Mouse (Mus musculus) adrenal gland, adult 18-20 months (tissue): ENCODE data around the gene Nktr. TPM values are rescaled to one million over a fixed set of nuclear protein-coding genes. Genes with fewer than 3 reads are reported as not detected.

Source experiments
- DNase-seq, 2 experiments: peaks; one replicate each; pipeline ENCODE4 v3.0.0; 2021 to 2022; ENCODE audit warnings: low spot score in 2 of 2
- total RNA-seq, 2 experiments: library from RNA; stranded (reverse); gene quantifications; 1 replicate in 1 of 2; 2 replicates in 1 of 2; pipeline ENCODE4 v1.2.3; 2021

Gene Nktr
- total RNA-seq, 2 experiments from 2014 or later: 61.9 to 62.7 TPM

- no peak for DNase-seq
These were observed 12.8 kb upstream of the Nktr start for GRCm38 (mm10) chr9:121706029-121706675.

GRCm38 (mm10) chr9:121707801-121708200 is 11.2 kb upstream of the Nktr start:
- DNase-seq: no peak

- DNase-seq: no peak
These were observed 10.2 kb upstream of the Nktr start for GRCm38 (mm10) chr9:121708506-121709486.

GRCm38 (mm10) chr9:121709898-121710583 is 8.9 kb upstream of the Nktr start, which contains the start of gene Ss18l2:
Ss18l2 (plus strand) TSS chr9:121710329.
- peak; percentile 92 to 96 for DNase-seq

- DNase-seq: no peak
These were observed 8.4 kb upstream of the Nktr start for GRCm38 (mm10) chr9:121710584-121710975.

- DNase-seq: no peak
These were observed 1.9 kb upstream of the Nktr start for GRCm38 (mm10) chr9:121717048-121717447.

GRCm38 (mm10) chr9:121718070-121718705 is 781 bp upstream of the Nktr start:
- no peak for DNase-seq

GRCm38 (mm10) chr9:121719347-121720331 is 670 bp downstream of the Nktr start:
- DNase-seq: peak in 1 of 2 experiments; percentile 18

GRCm38 (mm10) chr9:121740490-121740889 is 21.5 kb downstream of the Nktr start:
- no peak for DNase-seq

- DNase-seq: no peak
These were observed 22.2 kb downstream of the Nktr start for GRCm38 (mm10) chr9:121741168-121741567.

GRCm38 (mm10) chr9:121744051-121744450 is 25.1 kb downstream of the Nktr start:
- DNase-seq: no peak

GRCm38 (mm10) chr9:121752774-121753173 is 33.8 kb downstream of the Nktr start:
- DNase-seq: no peak

- no peak for DNase-seq
These were observed 35.7 kb downstream of the Nktr start for GRCm38 (mm10) chr9:121754624-121755023.

- DNase-seq: no peak
These were observed 37.8 kb downstream of the Nktr start for GRCm38 (mm10) chr9:121756785-121757184.

GRCm38 (mm10) chr9:121757432-121757831 is 38.5 kb downstream of the Nktr start:
- no peak for DNase-seq

GRCm38 (mm10) chr9:121757835-121758814 is 39.2 kb downstream of the Nktr start:
- DNase-seq: peak in 1 of 2 experiments; percentile 23

GRCm38 (mm10) chr9:121759091-121760081 is 40.4 kb downstream of the Nktr start, which contains the start of gene Zfp651:
Zfp651 (plus strand) TSS chr9:121759330.
- peak; percentile 49 to 58 for DNase-seq
